Mouse (Mus musculus) lung, postnatal 14 days (tissue): ENCODE results near the gene Cxcl15.
"Not testable (repeated sequence)": the region's sequence is repeated elsewhere in the genome, so short reads cannot be mapped to it uniquely, and the experiment has no call there.

ENCODE experiments used
- DNase-seq: peaks from one replicate; pipeline ENCODE4 v3.0.0; 2021

The Cxcl15 gene

GRCm38 (mm10) chr5:90790074-90790502 lies 4.2 kb upstream of the Cxcl15 start:
- peak; percentile 43 for DNase-seq

GRCm38 (mm10) chr5:90795392-90795791 lies 1.1 kb downstream of the Cxcl15 start:
- DNase-seq, result not testable (repeated sequence)

GRCm38 (mm10) chr5:90804574-90804973 lies 10.2 kb downstream of the Cxcl15 start:
- DNase-seq, result no peak

GRCm38 (mm10) chr5:90806050-90806449 lies 11.7 kb downstream of the Cxcl15 start:
- no peak for DNase-seq

GRCm38 (mm10) chr5:90807176-90807950 lies 13.0 kb downstream of the Cxcl15 start:
- DNase-seq, result no peak

GRCm38 (mm10) chr5:90819756-90820155 lies 25.4 kb downstream of the Cxcl15 start:
- no peak for DNase-seq

GRCm38 (mm10) chr5:90832145-90832767 lies 37.9 kb downstream of the Cxcl15 start:
- DNase-seq, result peak; percentile 8

- DNase-seq, result peak; percentile 7
Observed at GRCm38 (mm10) chr5:90832768-90833388, 38.5 kb downstream of the Cxcl15 start.

- DNase-seq, result no peak
Observed at GRCm38 (mm10) chr5:90834436-90834835, 40.1 kb downstream of the Cxcl15 start.

GRCm38 (mm10) chr5:90838582-90838981 lies 44.2 kb downstream of the Cxcl15 start:
- peak; percentile 32 for DNase-seq

GRCm38 (mm10) chr5:90840902-90841869 lies 46.9 kb downstream of the Cxcl15 start:
- no peak for DNase-seq

- no peak for DNase-seq
Observed at GRCm38 (mm10) chr5:90843891-90844290, 49.6 kb downstream of the Cxcl15 start.

- DNase-seq, result not testable (repeated sequence)
Observed at GRCm38 (mm10) chr5:90850096-90850495, 55.8 kb downstream of the Cxcl15 start.

GRCm38 (mm10) chr5:90851391-90851790 lies 57.1 kb downstream of the Cxcl15 start:
- DNase-seq, result not testable (repeated sequence)
